Mouse (Mus musculus) lung, postnatal 25 days (tissue): Measurements from ENCODE around the gene Chsy1.

Experiments
- DNase-seq: peaks from one replicate; pipeline ENCODE4 v3.0.0; 2022; ENCODE audit warnings: low spot score

The Chsy1 gene

DNA sequence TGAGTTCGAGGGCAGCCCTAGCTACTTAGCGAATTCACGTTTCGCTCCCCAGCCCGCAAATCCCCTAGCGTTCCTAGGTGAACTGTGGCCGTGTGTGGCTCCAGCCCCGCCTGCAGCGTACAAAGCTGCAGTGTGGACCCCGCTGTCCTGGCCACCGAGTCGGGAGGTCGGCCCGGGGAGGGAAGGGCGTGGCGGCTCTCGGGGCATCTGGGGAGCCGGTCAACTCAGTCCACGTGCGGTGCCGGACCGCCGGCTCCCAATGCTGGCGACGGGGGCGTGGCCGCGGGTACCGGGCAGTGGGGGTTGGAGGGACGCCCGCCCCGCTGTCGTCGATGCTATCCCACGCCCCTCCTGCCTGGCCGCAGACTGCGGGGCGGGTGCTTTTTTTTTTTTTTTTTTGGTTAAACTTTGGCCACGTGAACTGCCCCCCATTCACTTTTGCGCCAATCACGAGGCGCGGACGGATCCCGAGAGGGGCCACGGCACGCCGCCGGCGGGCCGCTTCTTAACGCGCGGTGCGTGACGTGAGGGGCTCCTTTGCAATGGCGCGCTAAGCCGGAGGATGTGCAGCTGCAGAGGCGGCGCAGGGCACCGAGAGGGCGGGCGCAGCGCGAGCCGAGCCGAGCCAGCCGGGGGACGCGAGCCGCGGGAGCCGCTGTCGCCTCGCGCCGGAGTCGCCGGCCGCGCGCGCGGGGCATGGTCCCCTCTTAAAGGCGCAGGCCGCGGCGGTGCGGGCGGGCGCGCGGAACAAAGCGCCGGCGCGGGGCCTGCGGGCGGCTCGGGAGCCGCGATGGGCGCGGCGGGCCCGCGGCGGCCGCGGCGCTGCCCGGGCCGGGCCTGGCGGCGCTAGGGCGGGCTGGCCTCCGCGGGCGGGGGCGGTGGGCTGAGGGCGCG, at the start of gene Chsy1:
TSS of gene Chsy1 (plus strand) at position 555 of the 894 bp plus-strand sequence.
- DNase-seq = peak; percentile 89

GRCm38 (mm10) chr7:66060066-66060956, 49.0 kb upstream of the Chsy1 start:
- DNase-seq = peak; percentile 85

GRCm38 (mm10) chr7:66061057-66061456, 48.3 kb upstream of the Chsy1 start:
- DNase-seq = no peak

DNA sequence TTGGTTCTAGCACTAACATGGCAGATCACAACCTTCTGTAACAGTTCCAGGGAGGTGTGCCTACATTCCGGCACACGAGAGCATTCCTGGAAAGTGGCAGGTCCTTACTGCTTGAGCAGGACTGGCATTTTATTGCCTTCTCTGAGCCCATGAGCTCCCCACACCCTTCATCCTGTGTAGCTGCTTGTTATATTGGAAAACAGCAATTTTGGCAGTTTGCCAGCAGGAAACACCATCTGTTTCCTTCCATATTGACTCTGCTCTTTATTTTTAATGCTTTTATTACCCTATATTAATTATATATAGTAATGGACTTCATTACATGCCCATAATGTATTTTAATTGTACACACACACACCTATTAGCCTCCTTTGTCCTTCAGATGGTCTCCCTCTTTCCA, 32.9 kb upstream of the Chsy1 start:
- no peak for DNase-seq

DNA sequence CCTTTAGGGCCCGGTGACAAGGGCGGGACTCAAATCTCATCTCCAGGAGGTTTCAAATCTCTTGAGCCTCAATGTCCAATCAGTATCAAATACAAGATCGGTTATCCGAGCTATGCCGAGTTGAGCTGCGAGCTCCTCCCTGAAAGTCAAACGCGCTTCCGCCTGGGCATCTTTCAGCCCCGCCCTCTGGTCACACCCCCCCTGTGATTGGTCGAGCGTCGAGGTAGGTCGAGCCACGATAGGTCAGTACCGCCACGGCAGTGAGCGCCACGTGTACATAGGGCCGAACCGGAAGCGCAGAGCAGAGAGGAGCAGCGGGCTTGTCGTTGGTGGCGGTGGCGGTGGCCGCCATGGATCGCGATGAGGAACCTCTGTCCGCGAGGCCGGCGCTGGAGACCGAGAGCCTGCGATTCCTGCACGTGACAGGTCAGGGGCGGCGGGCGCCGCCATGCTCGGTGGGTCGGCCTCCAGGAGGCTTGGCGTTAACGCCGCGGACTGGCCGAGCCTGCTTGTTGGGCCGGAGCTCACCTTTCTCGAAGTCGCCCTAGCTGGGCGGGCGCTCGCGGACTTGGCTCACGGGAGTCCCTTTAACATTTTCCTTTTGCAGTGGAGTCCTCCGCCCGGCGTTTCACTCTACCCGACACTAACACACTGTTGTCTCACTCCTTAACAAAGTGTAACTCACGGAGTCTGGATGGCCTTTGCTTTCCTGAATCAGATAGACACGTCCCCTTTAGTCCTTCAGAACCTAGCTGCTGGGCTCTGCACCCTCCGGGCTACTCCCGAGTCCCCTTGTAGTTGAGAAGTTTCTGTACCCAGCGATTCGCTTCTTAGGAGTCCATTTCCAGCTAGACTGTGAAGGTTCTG, 29.7 kb upstream of the Chsy1 start, which contains the start of gene Selenos:
TSS of gene Selenos (plus strand) at position 286 of the 867 bp plus-strand sequence.
- peak; percentile 97 for DNase-seq

DNA sequence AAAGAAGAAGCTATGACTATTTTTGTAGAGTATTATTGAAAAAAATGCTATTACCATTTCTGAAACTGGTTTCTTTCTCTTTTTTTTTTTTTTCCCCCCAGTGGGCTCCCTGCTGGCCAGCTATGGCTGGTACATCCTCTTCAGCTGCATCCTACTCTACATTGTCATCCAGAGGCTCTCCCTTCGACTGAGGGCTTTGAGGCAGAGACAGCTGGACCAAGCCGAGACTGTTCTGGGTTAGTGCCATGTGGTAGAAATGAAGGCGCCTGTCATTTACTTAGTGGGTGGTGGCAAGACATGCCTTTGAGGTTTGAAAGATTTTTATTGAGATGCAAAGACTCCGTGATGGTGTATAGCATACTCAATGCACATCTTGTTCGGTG, 29.1 kb upstream of the Chsy1 start:
- DNase-seq = no peak

GRCm38 (mm10) chr7:66083757-66084156, 25.6 kb upstream of the Chsy1 start:
- DNase-seq = peak; percentile 37

DNA sequence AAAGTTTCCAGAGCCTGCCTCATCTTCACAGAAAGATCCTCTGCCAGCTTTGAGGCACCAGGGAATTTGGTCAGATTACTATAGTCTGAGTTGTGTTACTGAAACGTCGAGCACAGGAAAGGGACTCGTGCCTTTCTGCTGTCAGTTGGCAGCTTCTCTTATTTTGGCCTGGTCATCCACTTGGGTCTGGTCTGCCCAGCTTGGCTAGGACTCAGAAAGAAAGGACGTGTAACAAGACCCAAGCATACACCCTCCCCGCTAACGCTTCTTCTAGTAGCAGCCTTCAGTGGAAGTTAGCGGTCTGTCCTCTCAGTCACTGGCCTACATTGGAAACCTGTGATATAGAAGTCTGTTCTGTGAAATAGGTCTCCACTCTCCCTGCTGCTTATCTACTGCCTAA, 24.8 kb upstream of the Chsy1 start:
- DNase-seq = no peak

DNA sequence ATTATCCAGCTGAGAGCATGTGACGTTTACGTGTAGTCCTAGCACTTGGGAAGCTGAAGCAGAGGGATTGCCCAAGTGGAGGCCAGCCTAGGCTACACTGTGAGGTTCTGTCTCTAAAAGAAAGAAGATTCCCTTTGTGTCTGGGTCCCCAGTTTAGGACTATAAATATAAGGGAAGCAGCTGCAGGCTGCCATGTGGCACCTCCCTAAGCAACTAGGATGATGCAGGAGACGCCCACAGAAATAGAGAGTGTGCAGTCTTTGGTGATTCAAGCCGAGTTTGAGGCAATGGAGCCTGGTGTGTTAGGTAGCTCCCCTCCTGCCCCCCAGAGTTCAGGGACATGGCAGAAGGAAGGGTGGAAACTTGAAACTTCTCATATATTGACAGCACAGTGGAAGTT, 21.7 kb upstream of the Chsy1 start:
- DNase-seq = no peak

GRCm38 (mm10) chr7:66088077-66088476, 21.2 kb upstream of the Chsy1 start:
- no peak for DNase-seq

GRCm38 (mm10) chr7:66090676-66091190, 18.6 kb upstream of the Chsy1 start:
- DNase-seq = no peak

GRCm38 (mm10) chr7:66091553-66091952, 17.8 kb upstream of the Chsy1 start:
- DNase-seq = no peak

GRCm38 (mm10) chr7:66092656-66093055, 16.7 kb upstream of the Chsy1 start:
- no peak for DNase-seq

DNA sequence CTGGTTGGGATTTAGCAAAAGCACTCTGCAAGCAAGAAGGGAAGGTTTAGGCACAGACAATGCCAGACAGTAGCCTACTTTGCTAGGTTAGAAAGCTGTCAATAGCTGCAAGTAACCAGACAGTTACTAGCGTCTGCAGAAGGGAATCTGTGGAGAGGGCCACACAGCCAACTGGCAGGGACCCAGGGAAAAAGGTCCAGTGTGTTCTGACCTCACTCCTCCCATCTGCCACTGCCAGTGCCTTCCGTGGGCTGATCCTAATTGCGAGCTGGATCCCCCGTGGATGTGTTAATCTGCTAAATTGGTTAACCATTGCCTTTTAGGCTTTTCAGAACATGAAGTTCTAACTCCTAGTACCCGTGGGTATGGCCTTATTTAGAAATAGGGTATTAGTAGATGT, 15.2 kb upstream of the Chsy1 start:
- DNase-seq = no peak

GRCm38 (mm10) chr7:66098803-66099202, 10.5 kb upstream of the Chsy1 start:
- no peak for DNase-seq

DNA sequence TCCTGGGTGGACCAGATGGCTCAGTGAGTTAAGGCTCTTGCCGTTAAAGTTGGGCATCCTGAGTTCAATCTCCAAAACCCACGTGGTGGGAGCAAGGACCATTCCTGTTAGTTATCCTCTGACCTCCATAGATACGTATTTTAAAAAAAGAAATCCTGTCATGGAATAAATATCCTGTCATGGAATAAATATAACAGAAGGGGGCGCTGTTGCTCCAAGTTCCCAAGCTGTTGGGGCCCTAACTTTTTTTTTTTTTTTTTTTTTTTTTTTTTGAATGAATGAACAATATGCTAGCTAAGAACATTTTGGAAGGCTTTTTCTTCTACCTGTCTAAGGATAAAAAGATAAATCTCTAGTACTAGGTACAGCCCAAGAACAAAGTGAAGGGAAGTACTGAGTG, 7.4 kb upstream of the Chsy1 start:
- peak; percentile 57 for DNase-seq

DNA sequence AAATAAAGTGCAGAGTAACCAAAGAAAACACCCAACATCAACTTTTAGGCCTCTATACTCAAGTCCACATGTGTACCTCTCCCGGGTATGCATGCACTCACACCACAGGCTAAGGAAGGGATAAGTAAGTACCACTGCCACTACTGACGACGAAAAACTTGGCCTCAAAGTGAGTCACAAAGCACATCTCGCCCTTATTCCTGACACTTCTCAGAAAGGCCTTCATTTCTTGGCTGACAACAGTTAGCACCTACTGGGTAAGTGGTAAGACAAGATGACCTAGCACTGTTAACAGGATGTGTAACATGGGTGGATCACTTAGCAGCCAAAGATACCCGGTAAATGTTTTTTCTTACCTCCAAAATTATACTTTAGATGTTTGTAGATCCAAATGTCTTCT, 4.8 kb upstream of the Chsy1 start:
- DNase-seq = no peak

GRCm38 (mm10) chr7:66105771-66106170, 3.5 kb upstream of the Chsy1 start:
- no peak for DNase-seq

DNA sequence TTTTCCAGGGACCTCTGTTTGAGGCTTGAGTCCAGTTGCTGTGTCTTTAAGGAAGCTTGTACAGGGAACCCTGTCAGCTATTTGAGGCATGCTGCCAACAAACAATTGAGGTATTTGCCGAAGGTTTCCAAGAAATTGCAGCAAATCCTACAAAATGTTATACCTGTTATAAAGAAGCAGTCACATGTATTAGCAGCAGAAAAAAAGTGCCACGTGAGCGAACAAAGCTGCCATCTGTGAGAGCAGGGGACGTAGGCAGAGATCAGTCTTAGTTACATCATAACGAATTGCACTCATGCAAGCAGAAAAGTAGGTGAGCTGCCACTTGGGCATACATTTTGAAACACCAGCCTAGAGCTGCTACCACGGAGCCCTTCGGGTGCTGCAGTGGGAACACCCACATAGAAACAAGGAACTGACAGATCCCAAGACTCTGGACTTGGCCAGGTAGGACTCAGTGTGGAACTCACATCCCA, 2.7 kb upstream of the Chsy1 start:
- peak; percentile 61 for DNase-seq

GRCm38 (mm10) chr7:66107206-66107605, 2.1 kb upstream of the Chsy1 start:
- no peak for DNase-seq

DNA sequence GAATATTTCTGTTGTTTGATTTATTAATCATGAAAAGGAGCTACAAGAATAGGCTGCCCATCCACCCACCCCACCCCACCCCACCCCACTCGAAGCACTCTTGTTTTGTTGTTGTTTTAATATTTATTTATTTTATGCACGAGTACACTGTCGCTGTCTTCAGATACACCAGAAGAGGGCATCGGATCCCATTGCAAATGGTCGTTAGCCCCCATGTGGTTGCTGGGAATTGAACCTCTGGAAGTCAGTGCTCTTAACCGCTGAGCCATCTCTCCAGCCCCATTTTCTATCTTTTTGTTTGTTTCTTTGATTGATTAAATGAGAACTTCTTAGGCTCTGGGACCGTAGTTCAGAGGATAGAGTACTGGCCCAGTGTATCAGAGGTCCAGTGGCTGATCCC, 1.4 kb upstream of the Chsy1 start:
- no peak for DNase-seq
